Mouse (Mus musculus) brain, adult 2 months (tissue): ENCODE data around the gene Cadps2.

ENCODE experiments used
- DNase-seq: peaks from one replicate; pipeline ENCODE4 v3.0.0; 2011; ENCODE audit warnings: low read depth, low spot score

Cadps2 gene

DNA sequence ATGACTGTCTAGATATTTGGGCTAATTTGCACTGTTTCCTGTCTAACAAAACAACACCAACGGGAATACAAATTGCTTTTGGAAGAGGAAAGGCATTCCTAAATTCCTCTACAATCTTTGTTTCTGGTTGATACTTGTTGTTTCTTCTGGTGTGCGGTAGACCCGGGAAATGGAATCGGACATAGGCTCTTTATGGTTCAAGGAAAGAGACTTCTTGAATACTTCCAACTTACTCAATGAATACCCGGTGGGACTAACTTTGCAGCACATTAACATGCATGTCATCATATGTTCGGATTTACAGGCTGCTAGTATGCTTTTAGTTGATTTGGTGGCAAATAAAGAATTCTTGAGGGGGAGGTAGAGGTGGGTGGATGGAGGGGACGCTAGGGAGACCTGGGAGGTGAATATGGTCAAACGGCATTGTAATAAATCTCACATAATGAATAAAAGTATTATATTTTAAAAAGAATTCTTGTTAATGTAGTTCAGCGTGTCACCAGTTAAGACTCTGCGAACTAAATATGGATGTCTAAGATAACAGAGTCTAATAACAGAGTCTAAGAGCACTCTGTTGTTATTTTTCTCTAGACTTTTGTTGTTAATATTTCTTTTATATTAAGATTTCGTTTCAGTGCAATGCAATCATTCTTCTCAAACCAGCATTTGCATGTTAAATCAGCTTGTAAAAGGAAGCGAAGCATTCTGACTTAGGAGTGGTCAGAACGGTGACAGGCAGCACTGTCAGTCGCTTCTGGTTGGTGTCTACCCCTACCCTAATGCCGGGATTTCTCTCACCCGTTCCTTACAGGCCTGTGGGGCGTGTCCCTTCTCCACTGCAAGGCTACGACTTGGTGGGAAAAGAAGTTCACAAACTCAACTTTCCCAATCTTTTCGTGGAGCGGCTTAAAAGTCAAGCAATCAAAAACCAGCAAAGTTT lies 586.8 kb downstream of the Cadps2 start:
- no peak for DNase-seq

DNA sequence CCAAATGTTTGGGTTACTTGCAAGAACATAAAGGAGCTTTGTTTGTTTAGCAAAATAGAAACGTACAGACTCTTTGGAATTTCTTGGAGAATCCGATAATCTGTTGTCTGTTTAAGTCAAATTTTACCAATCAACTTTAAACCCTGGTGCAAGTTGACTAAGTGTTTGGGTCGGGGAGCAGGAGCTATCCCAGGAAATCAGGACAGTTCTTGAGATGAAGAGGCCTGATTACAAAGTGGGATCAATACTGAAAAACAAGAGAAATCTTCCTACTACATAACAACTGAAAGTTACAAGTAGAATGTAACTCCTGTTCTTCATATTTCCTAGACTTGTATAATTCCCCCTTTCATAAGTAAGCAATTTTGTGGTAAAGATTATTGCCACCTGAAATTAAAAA lies 587.8 kb downstream of the Cadps2 start:
- DNase-seq: no peak

DNA sequence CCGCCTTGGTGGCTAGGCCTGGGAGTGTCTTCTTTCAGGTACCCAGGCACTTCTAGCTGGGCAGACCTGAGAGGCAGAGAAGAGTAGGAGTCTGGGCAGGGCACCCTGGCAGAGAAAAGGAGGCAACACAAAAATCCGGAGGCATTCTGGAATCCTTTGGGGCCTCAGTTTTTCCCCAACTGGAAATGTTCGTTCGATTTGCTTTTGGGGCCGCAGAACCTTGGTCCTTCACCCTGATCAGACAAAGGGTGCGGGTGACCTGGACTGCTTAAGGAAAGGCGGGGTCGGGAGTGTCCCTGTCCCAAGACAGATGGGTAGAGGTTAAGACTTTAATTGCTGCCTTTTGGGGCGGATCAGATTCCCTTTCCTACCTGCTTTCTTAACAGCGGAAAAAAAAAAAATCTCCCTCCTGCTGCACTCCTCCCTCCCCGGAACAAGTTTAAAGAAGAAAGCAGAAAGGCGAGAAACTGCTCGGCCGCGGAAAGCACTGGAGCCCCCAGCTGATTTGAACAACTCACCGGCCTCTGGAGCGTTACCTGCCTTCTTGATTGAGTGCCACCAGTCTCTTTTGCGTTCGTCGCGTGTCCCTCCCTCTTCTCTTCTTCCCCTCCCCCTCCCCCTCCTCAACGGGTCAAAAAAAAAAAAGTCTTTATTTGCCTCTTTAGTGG lies 588.8 kb downstream of the Cadps2 start:
- DNase-seq: no peak

DNA sequence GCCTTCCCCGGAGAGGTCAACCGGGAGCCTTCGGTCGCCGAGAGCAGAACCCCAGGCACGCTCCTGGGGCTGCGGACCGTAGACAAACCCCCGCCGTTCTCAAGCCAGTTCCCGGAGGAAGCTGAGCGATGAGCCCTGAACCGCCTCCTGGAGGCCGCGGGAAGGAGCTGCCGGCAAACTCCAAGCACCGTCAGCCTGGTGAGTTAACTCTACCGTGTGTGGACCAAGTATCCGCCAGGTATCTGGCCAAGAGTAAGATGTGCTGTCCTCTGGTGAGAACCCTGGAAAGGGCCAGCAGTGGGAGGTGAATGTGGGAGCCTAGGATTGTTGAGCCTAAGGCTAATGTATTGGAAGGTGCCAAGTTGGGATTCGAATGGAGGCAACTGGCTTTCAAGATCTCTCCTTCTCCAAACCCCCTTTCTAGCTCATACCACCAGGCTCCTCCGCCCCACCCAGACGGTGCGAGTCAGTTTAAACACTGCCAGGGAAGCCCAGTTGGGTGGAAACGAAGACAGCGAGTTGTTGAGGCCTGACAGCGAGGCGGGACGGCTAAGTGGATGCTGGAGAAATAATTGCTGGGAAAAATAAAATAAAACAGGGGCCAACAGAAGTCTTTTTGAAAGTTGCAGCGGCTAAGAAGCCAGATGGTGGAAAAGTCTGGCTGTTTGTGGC lies 589.5 kb downstream of the Cadps2 start:
- DNase-seq: no peak

DNA sequence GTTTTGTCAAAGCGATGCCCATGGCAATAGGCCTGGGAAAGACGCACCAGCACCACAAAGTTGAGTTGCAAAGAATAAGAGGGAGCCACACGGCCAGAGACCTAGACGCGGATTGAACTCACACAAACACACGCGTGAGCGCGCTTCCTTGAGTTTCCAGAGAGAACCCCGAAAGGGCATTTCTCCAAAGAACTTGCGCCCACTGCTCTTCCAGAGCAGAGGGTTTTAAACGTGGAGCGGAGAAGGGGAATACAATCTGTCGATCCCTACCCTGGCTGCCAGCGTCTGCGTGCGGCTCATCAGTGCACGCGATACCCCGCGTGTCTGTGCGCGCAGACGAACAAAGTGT lies 590.2 kb downstream of the Cadps2 start:
- no peak for DNase-seq

DNA sequence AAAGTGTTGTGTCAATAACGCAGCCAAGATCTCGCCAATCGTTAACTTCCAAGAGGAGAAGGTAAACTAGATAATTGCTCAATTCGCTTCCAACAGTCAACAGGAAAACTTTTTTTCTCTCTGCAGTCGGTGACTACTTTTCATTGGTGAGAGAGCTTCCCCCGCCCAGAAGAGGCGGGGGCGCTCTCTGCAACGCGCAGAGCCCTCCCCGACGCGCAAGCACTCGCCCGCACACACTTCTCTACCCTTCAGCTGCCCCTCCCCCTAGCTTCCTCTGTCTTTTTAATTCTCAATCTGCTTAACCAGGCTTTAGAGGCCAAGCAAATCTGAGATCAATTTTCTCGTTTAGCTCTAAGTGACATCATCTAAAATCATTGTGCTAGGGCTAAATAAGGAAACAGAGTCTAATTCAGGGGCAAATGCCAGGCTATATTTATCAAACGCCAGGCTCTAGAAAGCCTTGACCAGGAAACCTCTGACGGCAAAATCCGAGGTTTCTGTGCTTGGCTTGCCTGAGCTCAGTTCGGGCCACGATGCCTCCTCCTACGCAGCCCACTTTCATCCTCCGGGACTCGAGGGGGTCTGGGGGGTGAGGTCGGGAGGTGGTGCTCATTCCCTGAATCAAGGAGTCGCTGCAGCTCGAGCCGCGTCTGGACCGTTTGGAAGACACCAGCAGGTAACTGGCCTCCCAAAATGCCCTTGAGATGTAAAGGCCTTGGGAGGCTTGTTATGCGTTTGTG lies 590.7 kb downstream of the Cadps2 start, which contains the start of gene Fezf1:
Gene Fezf1, minus strand, starts transcription at position 50 of the 740 bp plus-strand sequence.
- DNase-seq: no peak

DNA sequence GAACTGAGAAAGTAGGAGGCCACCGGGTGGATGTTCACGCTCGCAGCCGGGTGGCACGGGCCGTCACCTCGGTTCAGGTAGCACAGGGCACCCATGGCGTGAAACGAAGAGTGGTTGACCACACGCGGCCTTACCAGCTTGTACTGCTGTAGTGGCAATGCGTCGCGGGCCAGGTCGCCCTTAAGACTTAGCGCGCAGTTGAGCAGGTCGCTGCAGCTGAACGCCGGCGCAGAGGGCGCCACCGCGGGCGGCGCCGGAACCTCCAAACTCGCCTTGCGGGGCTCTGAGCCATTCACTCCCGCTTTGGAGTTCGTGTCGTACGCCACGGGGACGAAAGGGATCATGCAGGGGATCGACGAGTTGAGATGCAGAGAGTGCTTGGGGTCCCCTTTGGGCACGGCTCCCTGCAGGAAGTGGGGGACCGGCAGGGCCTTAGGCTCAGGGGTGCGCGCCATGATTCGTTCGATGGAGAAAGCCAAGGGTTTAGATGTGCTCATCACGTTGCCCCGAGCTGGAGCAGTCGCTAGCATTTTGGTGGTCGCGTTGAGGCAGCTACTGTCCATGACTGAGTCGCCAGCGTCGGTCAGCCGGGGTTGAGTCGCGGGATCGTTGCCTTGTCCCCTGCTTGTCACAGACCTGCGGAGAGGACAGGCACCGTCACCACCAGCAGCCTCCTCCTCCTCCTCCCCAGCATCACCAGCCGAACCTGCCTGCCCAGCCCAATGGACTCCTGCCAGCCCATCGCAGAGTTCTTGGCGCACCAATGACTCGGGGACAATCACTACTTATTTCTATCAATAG lies 591.5 kb downstream of the Cadps2 start:
- DNase-seq: no peak

DNA sequence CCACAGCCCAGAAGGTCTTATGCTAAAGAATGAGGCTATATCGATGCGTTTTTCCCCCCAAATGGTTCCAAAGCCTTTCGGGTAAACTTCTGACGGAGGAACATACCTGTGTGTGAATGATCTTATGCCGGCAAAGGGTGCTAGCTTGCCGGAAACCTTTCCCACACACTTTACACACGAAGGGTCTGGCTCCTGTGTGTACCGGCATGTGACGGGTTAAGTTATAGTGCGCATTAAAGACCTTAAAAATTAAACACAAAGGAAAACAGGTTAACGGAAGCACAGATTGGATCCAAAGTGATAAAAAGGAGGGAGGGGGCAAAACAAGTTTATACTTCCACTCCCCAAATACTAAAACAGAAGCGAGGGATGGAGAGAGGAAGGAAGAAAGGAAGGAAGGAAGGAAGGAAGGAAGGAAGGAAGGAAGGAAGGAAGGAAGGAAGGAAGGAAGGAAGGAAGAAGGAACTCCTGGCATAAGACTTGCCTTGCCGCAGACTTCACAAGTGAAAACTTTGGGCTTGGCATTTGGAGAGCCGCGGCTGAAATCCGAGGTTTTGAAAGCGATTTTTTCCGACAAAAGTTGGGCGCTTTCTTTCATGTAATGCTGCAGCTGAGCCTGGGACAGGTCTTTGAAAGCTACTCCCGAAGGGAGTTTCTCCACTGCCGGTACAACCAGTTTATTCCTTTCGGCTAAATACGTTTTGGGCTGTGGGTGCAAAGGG lies 592.3 kb downstream of the Cadps2 start:
- DNase-seq: no peak

DNA sequence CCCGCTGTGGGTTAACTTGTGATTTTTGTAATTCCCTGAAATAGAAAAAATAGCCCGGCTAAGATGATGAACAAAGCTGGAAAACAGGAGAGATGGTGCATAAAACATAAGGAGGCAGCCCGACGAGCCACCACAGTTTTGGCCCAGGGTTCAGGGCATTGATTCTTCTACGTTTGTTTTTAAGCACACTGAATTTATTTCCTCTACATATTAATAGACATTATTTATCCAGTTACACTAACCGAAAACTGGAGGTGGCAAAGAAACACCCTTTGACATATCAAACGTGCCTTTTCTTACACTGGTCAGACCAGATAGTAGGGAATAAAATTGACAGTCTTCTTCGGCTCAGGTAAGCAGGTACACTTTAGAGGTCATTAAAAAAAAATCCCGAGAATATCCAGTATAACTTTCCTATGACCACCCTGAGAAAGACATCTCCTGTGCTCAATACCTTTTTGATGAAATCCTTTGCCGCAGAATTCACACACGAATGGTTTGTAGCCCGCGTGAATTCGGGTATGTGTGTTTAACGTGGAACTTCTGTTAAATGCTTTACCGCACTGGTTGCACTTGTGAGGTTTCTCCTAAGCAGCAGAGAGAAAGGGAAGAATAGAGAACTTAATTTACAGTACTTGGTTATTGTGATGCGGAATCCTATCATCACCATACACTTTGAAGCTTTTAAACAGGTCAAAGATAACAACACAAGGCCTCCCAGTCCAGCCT lies 593.0 kb downstream of the Cadps2 start:
- DNase-seq: no peak

DNA sequence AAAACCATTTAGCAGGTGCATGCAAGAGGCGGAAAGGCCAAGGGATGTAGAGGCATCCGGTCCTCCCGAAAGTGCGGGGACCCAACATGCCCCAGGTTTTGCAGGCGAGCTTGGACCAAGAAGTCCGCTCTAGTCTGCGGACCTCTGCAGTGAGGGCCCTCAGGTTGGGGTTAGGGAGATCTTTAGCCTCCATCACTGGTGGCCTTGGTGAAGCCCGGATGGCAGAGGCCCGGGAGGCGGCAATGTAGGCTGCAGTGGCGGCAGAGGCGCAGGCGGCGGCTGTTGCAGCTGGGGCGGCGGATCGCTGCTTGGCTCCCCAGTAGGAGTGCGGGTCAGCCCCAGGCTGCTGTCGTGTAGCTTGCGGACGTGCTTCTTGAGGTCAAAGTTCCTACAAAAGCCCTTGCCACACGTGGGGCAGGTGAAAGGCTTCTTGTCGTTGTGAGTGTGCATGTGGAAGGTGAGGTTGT lies 593.6 kb downstream of the Cadps2 start:
- no peak for DNase-seq

DNA sequence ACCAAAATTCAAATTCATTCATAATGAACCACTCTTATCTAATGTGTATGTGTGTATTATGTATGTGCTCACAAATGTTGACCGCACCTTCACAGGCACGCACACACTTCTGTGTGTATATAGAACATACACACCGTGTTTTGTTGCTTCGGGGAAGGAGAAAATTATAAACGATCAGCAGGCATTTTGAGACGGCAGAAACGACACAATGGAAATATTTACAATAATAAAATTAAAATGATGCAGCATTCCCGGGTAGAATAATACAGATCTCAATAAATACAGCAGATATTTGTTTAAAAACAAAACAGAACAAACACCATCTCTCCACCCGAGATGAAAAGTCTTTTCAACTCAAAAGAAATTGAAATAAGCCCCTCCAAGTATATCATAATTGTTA lies 594.1 kb downstream of the Cadps2 start:
- no peak for DNase-seq

DNA sequence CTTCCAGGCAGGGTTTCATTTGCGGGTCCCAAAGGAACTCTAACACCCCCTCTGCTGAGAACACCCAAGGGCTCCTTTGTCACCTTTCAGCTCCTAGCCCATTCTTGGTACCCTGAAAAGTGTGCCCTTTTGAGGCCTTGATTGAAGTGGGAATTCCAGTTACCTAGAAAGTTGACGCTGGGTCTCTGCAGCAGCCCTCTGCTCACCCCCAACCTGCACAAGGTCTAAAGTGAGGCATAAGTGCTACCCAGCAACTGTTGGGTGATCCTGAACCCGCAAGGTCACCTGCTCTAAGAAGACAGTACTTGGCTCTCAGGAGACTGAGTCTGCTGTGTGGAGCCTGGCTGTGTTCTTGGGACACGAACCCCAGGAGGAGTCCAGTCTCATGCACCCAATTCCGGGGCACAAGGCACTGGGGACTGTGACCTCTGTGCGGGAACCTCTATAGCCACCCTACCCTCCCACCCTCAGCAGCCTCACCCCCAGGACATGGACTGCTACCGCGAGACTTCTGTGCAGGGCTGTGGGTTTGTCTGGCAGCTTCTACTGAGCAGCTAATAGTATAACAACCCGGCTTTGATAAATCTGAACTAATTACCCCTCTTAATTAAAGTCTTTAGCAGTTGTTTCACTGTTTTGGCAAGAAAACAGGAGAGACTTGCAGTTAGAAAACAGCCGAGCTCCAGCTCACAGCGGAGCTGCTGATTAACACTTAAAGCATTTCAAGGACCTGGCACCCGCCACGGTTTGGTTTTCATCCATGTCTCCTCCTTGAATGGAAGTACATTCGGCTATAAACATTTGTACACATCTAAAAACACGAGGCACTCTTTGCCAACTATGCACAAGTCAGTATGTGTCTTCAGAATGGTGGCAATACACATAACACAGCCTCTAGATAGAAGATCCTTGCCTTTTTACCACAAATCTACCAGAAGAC lies 595.1 kb downstream of the Cadps2 start:
- no peak for DNase-seq
